Mouse (Mus musculus) thymus, adult 2 months (tissue): ENCODE results near the gene Hoxa9. TPM values are rescaled to one million over a fixed set of nuclear protein-coding genes. Genes with fewer than 3 reads are reported as not detected.

Experiments used
- DNase-seq: peaks from one replicate; pipeline ENCODE4 v3.0.0; 2021
- H3K27ac ChIP-seq: fragments of 200-500 bp; 2 replicates; pipeline ENCODE4 v1.5.1; 2012; ENCODE audit warnings: low read length, control low read depth; ENCODE audit not compliant: control insufficient read depth, insufficient read depth
- H3K27me3 ChIP-seq: fragments of 200-500 bp; 2 replicates; pipeline ENCODE4 v1.6.1; 2012; ENCODE audit warnings: mild to moderate bottlenecking, low read length, moderate library complexity, mixed read lengths; ENCODE audit not compliant: control insufficient read depth, insufficient read depth
- H3K36me3 ChIP-seq: fragments of 200-500 bp; 2 replicates; pipeline ENCODE4 v1.6.1; 2012; ENCODE audit warnings: mild to moderate bottlenecking, low read length, moderate library complexity; ENCODE audit not compliant: control insufficient read depth, insufficient read depth
- H3K4me1 ChIP-seq: fragments of 200-500 bp; replicated peaks from 2 replicates; pipeline ENCODE4 v1.6.1; 2012; ENCODE audit warnings: low read length; ENCODE audit not compliant: control insufficient read depth, insufficient read depth
- H3K4me3 ChIP-seq: fragments of 200-500 bp; 2 replicates; pipeline ENCODE4 v1.5.1; 2012; ENCODE audit warnings: mild to moderate bottlenecking, low read length, control low read depth, moderate library complexity; ENCODE audit not compliant: control insufficient read depth, insufficient read depth
- CTCF ChIP-seq: fragments of 200-500 bp; IDR thresholded peaks from 2 replicates; pipeline ENCODE4 v1.5.1; 2012; ENCODE audit warnings: mild to moderate bottlenecking, control low read depth, low read length, moderate library complexity, borderline replicate concordance; ENCODE audit not compliant: control insufficient read depth, poor library complexity, insufficient read depth; ENCODE audit errors: extremely low read depth
- POLR2A ChIP-seq: fragments of 200-500 bp; IDR thresholded peaks from 2 replicates; pipeline ENCODE4 v1.6.1; 2012; ENCODE audit warnings: mild to moderate bottlenecking, low read length, control low read depth, moderate library complexity; ENCODE audit not compliant: control insufficient read depth, poor library complexity, insufficient read depth; ENCODE audit errors: extremely low read depth
- whole genome bisulfite sequencing: fragments of 180-500 bp; shearing (Covaris S2); methylation state at CpG from one replicate; pipeline ENCODE4 v1.1.7; 2018; 5-methylcytosine and 5-hydroxymethylcytosine counted together
- polyA plus RNA-seq: library from polyadenylated mRNA; depleted of rRNA; stranded (reverse); fragments of >200 nt; gene quantifications from 2 replicates; pipeline ENCODE4 v1.2.3, GENCODE M21; 2012

The Hoxa9 gene
- polyA plus RNA-seq, 1 experiment: 0.26 TPM

- H3K27me3 ChIP-seq: peaks cover 72% of the 10 kb centered on the region
- DNase-seq: no peak
- H3K4me3 ChIP-seq: no peak overlapping the region
- H3K4me1 ChIP-seq: peaks cover 16% of the 10 kb centered on the region
- WGBS: 8% methylated on average over 23 of the region's 23 CpGs
- H3K27ac ChIP-seq: no peak overlapping the region
- TF ChIP-seq POLR2A (no peak), CTCF (no peak)
- no peaks in the 10 kb centered on the region for H3K36me3 ChIP-seq
Observed at GRCm38 (mm10) chr6:52244471-52245039, 13.7 kb upstream of the Hoxa9 start.

- no peak overlapping the region for H3K27ac ChIP-seq
- TF ChIP-seq CTCF: no peak
- TF ChIP-seq POLR2A: no peak
- H3K4me3 ChIP-seq: no peak overlapping the region
- no peaks in the 10 kb centered on the region for H3K36me3 ChIP-seq
- peaks cover 69% of the 10 kb centered on the region for H3K27me3 ChIP-seq
- no peak for DNase-seq
- peaks cover 13% of the 10 kb centered on the region for H3K4me1 ChIP-seq
- WGBS: 20% methylated on average over 12 of the region's 12 CpGs
Observed at GRCm38 (mm10) chr6:52243681-52244121, 12.8 kb upstream of the Hoxa9 start.

- no peak for DNase-seq
Observed at GRCm38 (mm10) chr6:52242801-52243332, 12.0 kb upstream of the Hoxa9 start.

GRCm38 (mm10) chr6:52241001-52241621 lies 10.2 kb upstream of the Hoxa9 start:
- TF ChIP-seq CTCF (no peak), POLR2A (no peak)
- H3K27ac ChIP-seq: no peak overlapping the region
- peaks cover 12% of the 10 kb centered on the region for H3K4me1 ChIP-seq
- 23% methylated on average over 9 of the region's 9 CpGs for WGBS
- no peak overlapping the region for H3K4me3 ChIP-seq
- no peaks in the 10 kb centered on the region for H3K36me3 ChIP-seq
- no peak for DNase-seq
- peaks cover 58% of the 10 kb centered on the region for H3K27me3 ChIP-seq

More at GRCm38 (mm10) chr6:52242801-52243332, 12.0 kb upstream of the Hoxa9 start:
- TF ChIP-seq POLR2A: no peak
- TF ChIP-seq CTCF: no peak
- 38% methylated on average over 4 of the region's 4 CpGs for WGBS
- Histone ChIP-seq H3K27me3 (peaks cover 65% of the 10 kb centered on the region; the same call in 1 of the 2 replicates), H3K27ac (no peak overlapping the region), H3K4me3 (no peak overlapping the region), H3K36me3 (no peaks in the 10 kb centered on the region), H3K4me1 (peaks cover 13% of the 10 kb centered on the region)

GRCm38 (mm10) chr6:52240389-52241000 lies 9.6 kb upstream of the Hoxa9 start, which contains the start of gene Hoxa10:
Hoxa10 (minus strand) TSS chr6:52240854.
- peaks cover 8% of the 10 kb centered on the region for H3K4me1 ChIP-seq
- TF ChIP-seq CTCF: peak; percentile 95
- no peak for TF ChIP-seq POLR2A
- no peak within 1 kb of the TSS for H3K27ac ChIP-seq
- H3K27me3 ChIP-seq: peaks cover 54% of the 10 kb centered on the region
- no peak within 1 kb of the TSS for H3K4me3 ChIP-seq
- 6% methylated on average over 35 of the region's 35 CpGs for WGBS
- H3K36me3 ChIP-seq: no peaks in the 10 kb centered on the region
- DNase-seq: peak; percentile 81

GRCm38 (mm10) chr6:52239625-52240388 lies 8.9 kb upstream of the Hoxa9 start:
- H3K4me3 ChIP-seq: no peak overlapping the region
- peaks cover 50% of the 10 kb centered on the region for H3K27me3 ChIP-seq
- H3K4me1 ChIP-seq: peaks cover 1% of the 10 kb centered on the region; the same call in 1 of the 2 replicates
- TF ChIP-seq CTCF (no peak), POLR2A (no peak)
- no peak overlapping the region for H3K27ac ChIP-seq
- WGBS: 10% methylated on average over 30 of the region's 30 CpGs
- H3K36me3 ChIP-seq: no peaks in the 10 kb centered on the region
- DNase-seq: no peak

- H3K27me3 ChIP-seq: peaks cover 54% of the 10 kb centered on the region
- DNase-seq: no peak
- H3K27ac ChIP-seq: no peak overlapping the region
- H3K4me3 ChIP-seq: no peak overlapping the region
- no peaks in the 10 kb centered on the region for H3K36me3 ChIP-seq
- WGBS: 35% methylated on average over 7 of the region's 7 CpGs
- TF ChIP-seq POLR2A (no peak), CTCF (no peak)
- peaks cover 3% of the 10 kb centered on the region; the same call in 1 of the 2 replicates for H3K4me1 ChIP-seq
Observed at GRCm38 (mm10) chr6:52238976-52239375, 8.1 kb upstream of the Hoxa9 start.
